Mouse (Mus musculus): Measurements from ENCODE around the gene Ccnj.

- TF ChIP-seq CTCF (IDR thresholded peaks at IDR 0.05; ENCODE audit: control insufficient read depth, insufficient read depth, insufficient read length) (no peak), USF1 (IDR thresholded peaks at IDR 0.05; ENCODE audit: low read depth) (no peak), MYOG (IDR thresholded peaks at IDR 0.05; ENCODE audit: control insufficient read depth, extremely low read depth, insufficient read length) (no peak), MYOD1 (IDR thresholded peaks at IDR 0.05; ENCODE audit: control insufficient read depth, insufficient read length, low read depth) (no peak), FOSL1 (IDR thresholded peaks at IDR 0.05; ENCODE audit: insufficient read depth, low read length, poor library complexity, severe bottlenecking) (no peak), CEBPB (IDR thresholded peaks at IDR 0.05; ENCODE audit: low read depth) (no peak), MAX (IDR thresholded peaks at IDR 0.05) (no peak)
These were observed 18.3 kb upstream of the Ccnj start for GRCm38 (mm10) chr19:40812778-40813177.

Data from C2C12 (cell line).